Mouse (Mus musculus): ENCODE results near the gene Gm7030. TPM values are rescaled to one million over a fixed set of nuclear protein-coding genes. Genes with fewer than 3 reads are reported as not detected.
"Not testable (repeated sequence)": the region's sequence is repeated elsewhere in the genome, so short reads cannot be mapped to it uniquely, and the experiment has no call there.

The Gm7030 gene
- total RNA-seq, 2 experiments from 2014 or later, result not detected

DNA sequence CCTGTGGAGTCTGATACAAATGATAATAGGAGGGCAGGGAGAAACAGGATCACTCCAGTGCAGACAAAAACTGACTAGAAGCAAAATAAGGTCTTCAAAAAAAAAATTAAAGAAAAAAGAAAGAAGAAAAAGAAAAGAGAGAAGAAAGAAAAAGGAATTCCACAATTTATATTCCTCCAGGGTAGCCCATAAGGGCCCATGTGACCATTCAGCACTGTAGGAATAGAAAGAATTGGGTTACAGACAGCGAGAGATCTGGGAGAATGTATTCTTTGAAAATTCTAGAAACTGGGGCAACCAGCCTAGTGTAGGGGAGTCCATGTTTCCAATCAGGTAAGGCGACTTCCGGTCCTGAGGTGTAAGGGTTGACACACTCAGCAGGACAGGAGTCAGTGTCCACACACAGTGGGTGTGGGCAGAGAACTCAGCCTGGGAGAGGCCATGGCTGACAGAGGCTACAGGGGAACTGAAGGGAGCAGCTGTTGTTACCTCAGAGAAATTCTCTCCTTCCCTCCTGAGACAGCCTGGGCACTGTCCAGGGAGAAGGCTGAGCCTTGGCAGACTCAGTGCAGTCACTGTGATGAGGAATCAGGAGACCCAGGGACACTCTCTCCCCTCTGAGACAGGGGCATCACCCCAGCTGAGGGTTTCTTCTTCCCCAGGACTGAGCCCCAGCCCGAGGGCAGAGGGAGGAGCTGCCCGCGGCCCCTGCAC is 46.5 kb downstream of the Gm7030 start:
- not testable (repeated sequence) for DNase-seq

DNA sequence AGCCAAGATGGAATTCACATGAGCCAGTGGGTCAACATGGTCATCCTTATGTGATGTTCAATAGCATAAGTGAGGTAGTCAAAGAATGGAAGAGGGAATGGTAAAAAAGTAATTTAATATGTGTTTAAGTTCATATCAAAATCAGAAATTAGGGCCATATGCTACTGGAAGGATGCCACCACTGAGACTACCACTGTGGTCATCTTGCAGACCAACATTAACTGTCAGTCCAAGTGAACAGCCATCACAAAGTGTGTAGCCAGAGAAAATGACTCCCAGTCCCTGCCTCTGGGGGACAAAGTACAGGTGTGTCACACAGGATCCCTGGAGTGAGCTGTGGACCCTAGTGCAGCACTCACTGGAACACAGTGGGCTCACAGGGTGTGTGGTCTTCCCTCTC is 47.3 kb downstream of the Gm7030 start:
- DNase-seq, result not testable (repeated sequence)

DNA sequence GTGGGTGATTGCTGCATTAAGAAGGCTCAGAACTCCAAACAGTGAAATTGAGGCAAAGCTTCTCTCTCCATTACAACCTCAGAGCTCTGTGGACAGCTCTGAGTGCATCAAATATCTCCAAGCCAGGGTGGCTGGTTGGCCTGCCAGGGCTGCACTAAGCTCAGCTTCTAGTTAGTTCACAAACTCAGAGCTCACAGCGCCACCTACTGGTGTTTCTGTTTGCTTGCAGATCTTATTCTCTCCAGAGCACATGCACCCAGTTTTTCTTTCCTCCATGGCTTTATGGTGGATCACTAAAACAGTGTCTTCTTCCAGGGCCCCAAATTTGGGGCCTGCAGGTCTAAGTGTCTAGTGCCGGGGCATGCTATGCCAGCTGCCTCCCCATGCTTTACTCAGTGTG is 68.4 kb downstream of the Gm7030 start:
- DNase-seq, result peak; percentile 63

Other genes with a start within 250 kb of the Gm7030 start
- 10 to 100 TPM; 14.8 to 15.2 TPM for gene Dhx16, start 249.6 kb downstream of the Gm7030 start, total RNA-seq (2021)
- gene 2310061I04Rik, start 232.0 kb downstream of the Gm7030 start, total RNA-seq (2021), result 10 to 100 TPM; 62.4 to 86.6 TPM
- gene Atat1, start 219.3 kb downstream of the Gm7030 start, total RNA-seq (2021), result 1 to 10 TPM; 3.0 to 4.6 TPM
- 10 to 100 TPM; 52.8 to 59.6 TPM for gene Mrps18b, start 213.0 kb downstream of the Gm7030 start, total RNA-seq (2021)
- 10 to 100 TPM; 17.7 to 25.5 TPM for gene Ppp1r10, start 213.0 kb downstream of the Gm7030 start, total RNA-seq (2021)
- 10 to 100 TPM; 64.6 to 68.1 TPM for gene Abcf1, start 159.7 kb downstream of the Gm7030 start, total RNA-seq (2021)
- 10 to 100 TPM; 14.7 to 16.1 TPM for gene Gnl1, start 149.6 kb downstream of the Gm7030 start, total RNA-seq (2021)
- gene Prr3, start 149.2 kb downstream of the Gm7030 start, total RNA-seq (2021), result 1 to 10 TPM; 2.6 to 3.9 TPM
- gene H2-T24, start 108.9 kb downstream of the Gm7030 start, total RNA-seq (2021), result 1 to 10 TPM; 1.6 to 1.7 TPM
- 1 to 10 TPM; 6.2 to 8.7 TPM for gene H2-T23, start 96.6 kb downstream of the Gm7030 start, total RNA-seq (2021)
- gene H2-T22, start 86.7 kb downstream of the Gm7030 start, total RNA-seq (2021), result 1 to 10 TPM; 5.8 to 7.2 TPM
- not detected for gene Gm6034, start 86.5 kb downstream of the Gm7030 start, total RNA-seq (2021)
- gene Gm11127, start 71.1 kb downstream of the Gm7030 start, total RNA-seq (2021), result 1 to 10 TPM; 1.3 to 2.4 TPM
- gene Gm19684, start 7.7 kb downstream of the Gm7030 start, total RNA-seq (2021), result not detected
- not detected for gene Gm8909, start 39.1 kb upstream of the Gm7030 start, total RNA-seq (2021)
- gene H2-T3, start 60.9 kb upstream of the Gm7030 start, total RNA-seq (2021), result not detected
- 10 to 100 TPM; 30.3 to 35.9 TPM for gene Rpp21, start 128.6 kb upstream of the Gm7030 start, total RNA-seq (2021)
- gene Trim39, start 142.8 kb upstream of the Gm7030 start, total RNA-seq (2021), result 1 to 10 TPM; 5.0 to 5.6 TPM
- gene H2-M10.2, start 157.1 kb upstream of the Gm7030 start, total RNA-seq (2021), result not detected
- not detected for gene H2-M10.1, start 196.7 kb upstream of the Gm7030 start, total RNA-seq (2021)
- gene H2-M10.3, start 239.0 kb upstream of the Gm7030 start, total RNA-seq (2021), result not detected